Mouse (Mus musculus) lung, adult 2 months (tissue): ENCODE measurements around the gene Slc9a7. TPM values are rescaled to one million over a fixed set of nuclear protein-coding genes. Genes with fewer than 3 reads are reported as not detected.

Experiments used
- DNase-seq: peaks from one replicate; pipeline ENCODE4 v3.0.0; 2022
- H3K4me1 ChIP-seq: fragments of 200-500 bp; 2 replicates; pipeline ENCODE4 v1.6.1; 2011; ENCODE audit warnings: low read length; ENCODE audit not compliant: control insufficient read depth, insufficient read depth
- H3K4me3 ChIP-seq: fragments of 200-500 bp; replicated peaks from 2 replicates; pipeline ENCODE3; 2011; ENCODE audit warnings: low read depth, mild to moderate bottlenecking, control low read depth, low read length; ENCODE audit errors: extremely low read depth
- CTCF ChIP-seq: fragments of 200-500 bp; IDR thresholded peaks from 2 replicates; pipeline ENCODE4 v1.5.1; 2011; ENCODE audit warnings: mild to moderate bottlenecking, low read length, control low read depth; ENCODE audit not compliant: insufficient read depth
- POLR2A ChIP-seq: fragments of 200-500 bp; IDR thresholded peaks from 2 replicates; pipeline ENCODE4 v1.6.1; 2011; ENCODE audit warnings: low read depth, mild to moderate bottlenecking, control low read depth, low read length, borderline replicate concordance; ENCODE audit errors: extremely low read depth
- WGBS: fragments of 180-500 bp; shearing (Covaris S2); methylation state at CpG from one replicate; pipeline ENCODE4 v1.1.7; 2018; 5-methylcytosine and 5-hydroxymethylcytosine counted together
- polyA plus RNA-seq: library from polyadenylated mRNA; depleted of rRNA; stranded (reverse); fragments of >200 nt; gene quantifications from 2 replicates; pipeline ENCODE4 v1.2.3, GENCODE M21; 2012

Gene Slc9a7
- polyA plus RNA-seq, 1 experiment = 4.1 TPM

GRCm38 (mm10) chrX:20273854-20274253 lies 17.8 kb downstream of the Slc9a7 start:
- no peak for DNase-seq
- no peak overlapping the region for H3K4me3 ChIP-seq
- no peaks in the 10 kb centered on the region for H3K4me1 ChIP-seq
- TF ChIP-seq CTCF (no peak), POLR2A (no peak)

- WGBS = 36% methylated on average over 1 of the region's 1 CpGs
- no peak for DNase-seq
- H3K4me1 ChIP-seq = no peaks in the 10 kb centered on the region
- H3K4me3 ChIP-seq = no peak overlapping the region
- TF ChIP-seq CTCF (no peak), POLR2A (no peak)
Measured at GRCm38 (mm10) chrX:20271980-20272379, 19.6 kb downstream of the Slc9a7 start.

DNA sequence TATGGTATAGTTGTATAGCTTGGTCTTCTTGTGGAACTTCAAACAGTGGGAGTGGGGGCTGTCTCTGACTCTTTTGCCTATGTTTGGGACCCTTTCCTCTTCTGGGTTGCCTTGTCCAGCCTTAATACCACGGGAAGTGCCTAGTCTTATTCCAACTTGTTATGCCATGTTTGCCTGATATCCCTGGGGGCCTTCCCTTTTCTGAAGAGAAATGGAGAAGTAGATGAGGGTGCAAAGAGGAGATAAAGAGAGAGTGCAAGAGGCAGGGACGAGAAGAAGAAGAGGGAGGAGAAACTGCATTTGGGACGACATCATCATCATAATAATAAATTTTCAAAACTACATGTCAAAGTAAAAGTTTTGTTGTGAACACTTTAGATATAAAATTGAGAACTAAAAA lies 21.6 kb downstream of the Slc9a7 start:
- Histone ChIP-seq H3K4me3 (no peak overlapping the region), H3K4me1 (no peaks in the 10 kb centered on the region)
- no peak for TF ChIP-seq POLR2A
- no peak for TF ChIP-seq CTCF
- no peak for DNase-seq
- 62% methylated on average over 3 of the region's 3 CpGs for WGBS

DNA sequence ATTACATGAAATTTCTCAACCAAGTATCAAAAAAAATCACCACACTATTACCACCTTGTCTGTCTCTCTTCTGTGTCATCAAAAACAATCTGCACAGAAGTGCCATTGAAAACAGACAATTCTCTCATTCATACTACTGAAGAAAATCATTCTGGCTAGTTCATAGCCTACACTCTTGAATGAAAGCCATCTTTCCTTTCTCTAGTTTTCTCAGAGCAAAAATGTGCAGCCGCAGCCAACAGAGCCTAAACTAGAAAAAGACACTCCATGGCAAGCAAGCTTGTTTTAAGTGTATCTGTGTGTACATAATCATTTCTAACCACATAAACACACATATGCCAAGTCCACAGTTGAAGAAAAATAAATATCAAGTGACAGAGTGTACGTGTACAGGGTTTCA lies 27.2 kb downstream of the Slc9a7 start:
- 63% methylated on average over 2 of the region's 2 CpGs for WGBS
- no peak for DNase-seq

DNA sequence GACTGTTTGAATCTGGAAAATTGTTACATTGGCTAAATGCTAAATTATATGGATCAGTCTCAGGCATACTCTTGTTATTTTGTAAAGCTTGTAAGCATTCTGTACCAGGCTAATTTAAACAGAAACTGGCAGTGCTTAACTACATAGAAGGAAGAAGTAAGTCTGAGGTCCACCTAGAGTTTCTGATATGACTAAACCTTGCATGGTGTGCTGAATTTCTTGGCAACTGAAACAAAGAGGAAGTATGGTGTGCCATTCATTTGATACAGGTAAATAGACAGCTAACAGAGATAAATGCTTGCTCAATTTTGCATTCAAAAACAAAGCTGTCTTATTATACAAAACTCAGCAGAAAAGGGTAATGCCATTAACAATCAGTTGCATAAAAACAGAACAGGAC lies 63.5 kb downstream of the Slc9a7 start:
- H3K4me3 ChIP-seq = no peak overlapping the region
- no peaks in the 10 kb centered on the region for H3K4me1 ChIP-seq
- no peak for DNase-seq
- no peak for TF ChIP-seq CTCF
- no peak for TF ChIP-seq POLR2A

More for the DNA sequence above, 27.2 kb downstream of the Slc9a7 start:
- Histone ChIP-seq H3K4me1 (no peaks in the 10 kb centered on the region), H3K4me3 (no peak overlapping the region)
- TF ChIP-seq POLR2A (no peak), CTCF (no peak)

DNA sequence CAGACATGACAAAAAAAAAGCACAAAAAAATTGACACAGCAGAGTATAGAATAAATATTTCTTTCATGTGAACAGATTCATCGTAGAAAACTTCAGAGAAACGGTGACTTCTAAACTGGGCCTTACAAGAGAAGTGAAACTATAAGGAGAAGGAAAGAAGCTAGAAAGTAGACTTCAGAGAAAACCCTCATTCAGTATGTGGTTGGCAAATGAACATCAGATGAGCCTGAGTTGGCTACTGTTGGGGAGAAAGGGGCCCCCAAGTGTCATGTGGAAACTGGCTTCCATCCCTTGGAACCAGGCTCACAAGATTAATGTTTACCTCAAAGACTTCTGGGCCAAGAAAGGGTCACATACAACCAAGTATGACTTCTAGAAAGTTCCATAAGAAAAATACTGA lies 70.1 kb downstream of the Slc9a7 start:
- Histone ChIP-seq H3K4me1 (no peaks in the 10 kb centered on the region), H3K4me3 (no peak overlapping the region)
- WGBS = 79% methylated on average over 2 of the region's 2 CpGs
- no peak for DNase-seq
- TF ChIP-seq CTCF = no peak
- no peak for TF ChIP-seq POLR2A

- Histone ChIP-seq H3K4me1 (no peaks in the 10 kb centered on the region), H3K4me3 (no peak overlapping the region)
- DNase-seq = no peak
- WGBS = 67% methylated on average over 3 of the region's 3 CpGs
- no peak for TF ChIP-seq CTCF
- no peak for TF ChIP-seq POLR2A
Measured at GRCm38 (mm10) chrX:20185616-20186015, 106.0 kb downstream of the Slc9a7 start.

DNA sequence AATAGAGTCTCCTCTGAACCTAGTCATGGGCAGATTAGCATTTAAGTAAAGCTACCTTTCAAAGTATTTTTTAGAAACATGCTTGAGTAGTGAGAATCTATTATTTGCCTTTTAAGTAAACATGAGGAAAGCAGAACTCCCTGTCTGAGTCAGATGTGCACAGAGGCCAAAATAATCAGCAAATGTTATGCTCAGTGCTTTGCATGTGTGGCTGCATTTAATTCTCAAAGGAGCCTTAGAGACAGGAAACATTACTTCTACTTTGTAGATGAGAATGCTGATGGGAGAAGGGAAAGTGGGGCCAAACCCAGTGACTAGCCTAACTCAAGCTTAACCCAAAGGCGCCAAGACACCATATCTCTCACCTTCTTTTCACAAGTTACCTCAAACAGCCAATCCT lies 114.8 kb downstream of the Slc9a7 start:
- Histone ChIP-seq H3K4me1 (no peaks in the 10 kb centered on the region), H3K4me3 (no peak overlapping the region)
- 65% methylated on average over 1 of the region's 1 CpGs for WGBS
- TF ChIP-seq CTCF (no peak), POLR2A (no peak)
- no peak for DNase-seq

GRCm38 (mm10) chrX:20168430-20168829 lies 123.2 kb downstream of the Slc9a7 start:
- H3K4me3 ChIP-seq = no peak overlapping the region
- H3K4me1 ChIP-seq = no peaks in the 10 kb centered on the region
- DNase-seq = no peak
- TF ChIP-seq CTCF (no peak), POLR2A (no peak)

DNA sequence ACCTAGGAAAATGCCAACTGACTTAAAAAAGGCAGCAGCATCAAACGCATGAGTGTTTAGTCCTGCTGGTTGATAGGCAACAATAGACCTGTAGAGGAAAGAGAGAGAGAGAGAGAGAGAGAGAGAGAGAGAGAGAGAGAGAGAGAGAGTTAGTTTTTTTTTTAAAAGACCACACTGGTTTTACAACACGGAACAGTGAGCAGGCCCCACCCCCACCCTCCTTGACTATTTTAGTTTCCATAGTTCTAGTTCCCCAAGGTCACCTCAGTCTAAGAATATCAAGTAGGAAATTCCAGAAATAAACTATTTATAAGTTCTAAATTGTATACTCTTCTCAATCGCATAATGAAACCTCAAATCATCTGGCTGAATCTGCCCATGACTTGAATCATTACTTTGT lies 126.6 kb downstream of the Slc9a7 start:
- Histone ChIP-seq H3K4me3 (no peak overlapping the region), H3K4me1 (no peaks in the 10 kb centered on the region)
- no peak for TF ChIP-seq POLR2A
- TF ChIP-seq CTCF = no peak
- DNase-seq = no peak
- 61% methylated on average over 3 of the region's 3 CpGs for WGBS

DNA sequence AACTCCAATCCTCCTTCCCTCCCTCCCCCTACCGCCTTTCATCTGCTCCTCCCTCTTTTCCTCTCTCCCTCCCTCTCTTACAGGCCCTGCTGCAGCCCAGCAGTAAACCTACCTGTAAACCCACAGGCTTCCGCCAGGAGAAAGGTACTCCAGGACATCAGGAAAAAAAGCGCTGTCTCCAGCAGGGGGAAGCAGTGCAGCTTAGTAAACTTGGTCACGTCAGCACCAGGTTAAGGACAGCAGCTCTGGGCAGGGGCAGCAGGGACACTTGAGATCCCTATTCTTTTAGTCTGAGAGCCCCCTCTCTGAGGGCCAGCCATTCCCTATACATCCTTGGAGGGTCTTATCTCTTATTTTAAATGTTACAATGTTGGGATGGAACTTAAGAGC lies 129.3 kb downstream of the Slc9a7 start:
- Histone ChIP-seq H3K4me1 (no peaks in the 10 kb centered on the region), H3K4me3 (no peak overlapping the region)
- peak; percentile 47 for DNase-seq
- peak; percentile 56; the same call in 1 of the 2 replicates for TF ChIP-seq CTCF
- TF ChIP-seq POLR2A = no peak
- 20% methylated on average over 4 of the region's 4 CpGs for WGBS

DNA sequence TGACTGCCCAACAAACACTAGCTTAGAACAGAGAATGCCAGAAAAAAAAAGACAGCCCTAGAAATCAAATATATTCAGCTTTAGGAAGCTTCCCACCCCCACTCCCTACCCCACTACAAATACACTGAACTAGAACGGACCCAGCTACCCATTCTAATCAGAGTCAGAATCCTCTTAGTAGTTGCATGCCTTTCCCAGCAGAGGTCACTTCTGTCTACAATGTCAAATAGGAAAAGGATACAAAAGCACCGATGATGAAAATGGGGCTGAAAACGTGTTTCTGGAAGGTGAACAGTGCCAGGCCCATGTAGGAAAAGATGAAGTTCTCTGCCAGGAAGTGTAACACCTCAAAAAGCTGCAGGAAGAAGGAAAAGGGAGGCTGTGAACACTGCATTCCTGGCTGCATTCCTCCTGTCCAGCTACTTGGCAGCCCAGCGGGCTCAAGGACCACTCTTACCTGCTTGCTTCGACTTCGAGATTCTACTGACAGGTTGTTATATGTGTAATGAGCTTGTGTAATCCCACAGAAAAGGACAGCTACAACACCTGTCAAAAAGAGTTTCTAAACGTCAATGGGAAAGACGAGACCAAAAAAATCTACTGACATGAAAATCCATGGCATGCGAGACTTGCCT lies 129.8 kb downstream of the Slc9a7 start:
- 53% methylated on average over 9 of the region's 9 CpGs for WGBS

More for the DNA sequence above, 129.8 kb downstream of the Slc9a7 start:
- TF ChIP-seq POLR2A = no peak
- peak; percentile 14; the same call in 1 of the 2 replicates for TF ChIP-seq CTCF
- peak; percentile 9 for DNase-seq
- H3K4me1 ChIP-seq = no peaks in the 10 kb centered on the region
- no peak overlapping the region for H3K4me3 ChIP-seq
